Mouse (Mus musculus) heart, adult 2 months (tissue): ENCODE data around the gene Crat.

Experiments
- CTCF ChIP-seq: fragments of 200-600 bp; IDR thresholded peaks from 2 replicates; pipeline ENCODE4 v1.8.1; 2022; ENCODE audit warnings: antibody characterized with exemption, mild to moderate bottlenecking, moderate library complexity
- POLR2A ChIP-seq: fragments of 200-500 bp; IDR thresholded peaks from 2 replicates; pipeline ENCODE4 v1.6.1; 2011; ENCODE audit warnings: mild to moderate bottlenecking, low read depth, low read length, control low read depth; ENCODE audit not compliant: insufficient read depth

GRCm38 (mm10) chr2:30402351-30402826 is 13.2 kb downstream of the Crat start:
- TF ChIP-seq POLR2A = no peak
- TF ChIP-seq CTCF = no peak
